Mouse (Mus musculus): ENCODE results near the gene Dct.

GRCm38 (mm10) chr14:118042963-118043362, 9.1 kb downstream of the Dct start:
- no peak for TF ChIP-seq POLR2A (IDR thresholded peaks at IDR 0.05; ENCODE audit: borderline replicate concordance, extremely low read depth, low read depth, low read length)
- TF ChIP-seq CTCF (IDR thresholded peaks at IDR 0.05; ENCODE audit: insufficient read depth, low read length) = no peak
